Mouse (Mus musculus) monocyte, adult 5-6 weeks (primary cell): Measurements from ENCODE around the gene Gm49721. TPM values are rescaled to one million over a fixed set of nuclear protein-coding genes. Genes with fewer than 3 reads are reported as not detected.
"Not testable (repeated sequence)": the region's sequence is repeated elsewhere in the genome, so short reads cannot be mapped to it uniquely, and the experiment has no call there.

Source experiments
- ATAC-seq: fragments of 153-309, 156-312 bp; replicated peaks from 2 replicates; pipeline ENCODE4 v1.8.0; 2017; ENCODE audit warnings: mild to moderate bottlenecking; ENCODE audit not compliant: low TSS enrichment, insufficient number of reproducible peaks, severe bottlenecking, poor library complexity, low FRiP score
- total RNA-seq: library from RNA; stranded (forward); fragments of 200-1000, 200-491, 200-594 nt; gene quantifications from 3 replicates; pipeline ENCODE4 v1.2.3, GENCODE M21; 2017

Gene Gm49721
- total RNA-seq, 1 experiment from 2014 or later = not detected

DNA sequence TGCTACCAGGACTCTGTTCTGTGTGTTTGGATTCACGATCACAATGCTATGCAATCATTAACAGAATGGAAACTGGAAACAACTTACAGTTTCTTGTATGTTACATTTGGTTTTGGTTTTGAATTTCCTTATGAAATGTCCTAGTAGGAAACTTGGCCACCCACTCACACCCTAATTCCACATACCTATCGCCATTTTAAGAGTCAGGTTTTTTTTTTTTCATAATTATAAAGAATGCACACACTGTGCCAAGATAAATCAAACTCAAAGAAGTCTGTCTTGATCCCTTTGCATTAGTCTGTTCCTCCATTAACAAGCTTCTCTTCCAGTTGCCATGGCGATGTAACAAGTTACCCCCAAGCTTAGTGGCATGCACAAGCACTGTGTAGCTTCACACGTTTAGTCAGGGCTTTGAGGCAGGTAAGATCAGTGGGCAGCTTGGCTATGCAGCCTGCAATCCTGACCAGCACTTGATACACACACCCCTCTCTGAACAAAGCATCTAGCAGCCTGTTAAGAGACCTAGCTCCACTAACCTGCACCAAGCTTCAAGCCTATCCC lies 5.8 kb upstream of the Gm49721 start:
- ATAC-seq = not testable (repeated sequence)

DNA sequence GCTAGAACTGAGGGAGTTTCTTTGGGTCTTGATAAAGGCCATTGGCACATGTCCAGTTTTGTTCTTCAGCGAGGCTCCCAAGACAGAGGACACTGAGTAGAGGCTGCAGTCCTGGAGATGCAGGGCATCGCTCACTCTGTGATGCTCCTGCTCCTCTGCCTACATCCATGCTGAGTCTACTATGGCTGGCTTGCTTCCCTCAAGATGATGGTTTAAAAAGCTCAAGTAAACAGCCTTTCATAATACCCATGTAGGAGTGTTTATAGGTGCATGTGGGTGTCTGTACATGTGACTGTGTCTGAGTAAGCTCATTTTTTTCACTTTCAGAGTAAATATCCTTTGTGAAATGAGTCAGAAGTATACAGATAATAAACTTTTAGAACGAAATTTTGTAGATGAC lies 3.7 kb upstream of the Gm49721 start:
- not testable (repeated sequence) for ATAC-seq

DNA sequence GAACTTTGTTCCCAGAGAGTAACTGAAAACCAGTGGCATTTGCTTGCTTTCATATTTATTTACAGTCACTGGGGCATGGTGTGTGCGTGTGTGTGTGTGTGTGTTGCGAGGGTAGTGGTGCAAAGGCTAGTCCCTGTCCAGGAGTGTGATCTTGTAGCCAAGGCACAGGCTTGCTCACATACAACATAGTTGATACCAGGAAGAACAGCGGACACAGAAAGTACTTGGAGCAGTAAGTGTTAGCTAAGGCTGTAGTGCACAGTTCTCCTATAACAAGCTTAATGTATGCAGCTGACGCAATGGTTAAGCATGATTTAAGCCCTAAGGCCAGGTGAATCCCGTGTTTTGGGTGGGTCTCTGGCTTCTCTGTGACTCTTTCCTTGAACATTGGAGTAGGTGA lies 676 bp downstream of the Gm49721 start:
- not testable (repeated sequence) for ATAC-seq

DNA sequence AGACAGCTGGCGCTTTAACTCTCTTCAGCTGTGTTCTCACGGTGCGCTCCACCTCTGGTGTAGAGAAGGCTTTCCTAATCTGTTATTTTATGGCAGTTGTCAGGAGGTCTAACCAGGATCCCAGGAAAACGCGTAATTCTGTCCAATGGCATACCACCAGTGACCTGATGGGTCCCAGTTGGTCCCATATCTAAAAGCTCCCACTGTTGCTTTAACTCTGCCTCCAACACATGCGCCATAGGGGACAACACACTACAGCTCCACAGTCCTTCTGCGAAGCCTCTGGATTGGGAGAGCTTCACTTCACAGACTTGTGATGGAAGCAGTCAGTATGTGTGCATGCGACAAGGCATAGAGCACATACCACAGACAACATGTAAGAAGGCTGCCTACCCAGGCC lies 1.4 kb downstream of the Gm49721 start:
- not testable (repeated sequence) for ATAC-seq

DNA sequence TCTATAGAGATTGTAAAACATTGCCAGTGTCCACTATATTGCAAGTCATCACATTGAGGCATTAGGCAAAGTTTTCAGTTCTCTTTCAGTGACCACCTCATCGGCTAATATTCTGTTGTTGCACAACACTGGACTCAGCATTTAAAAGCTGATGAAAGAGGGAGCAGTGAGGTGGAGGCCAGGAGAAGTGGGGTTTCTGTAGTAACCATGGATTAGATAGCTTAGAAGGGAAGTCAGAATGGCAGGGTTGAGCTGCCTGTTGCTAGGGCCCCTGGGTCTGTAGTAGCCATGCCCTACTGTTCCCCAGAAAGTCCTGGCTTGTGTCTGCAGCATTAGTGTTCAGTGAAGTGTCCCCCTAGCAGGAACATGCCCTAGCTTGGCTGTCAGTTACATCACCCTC lies 7.4 kb downstream of the Gm49721 start:
- peak; percentile 58 for ATAC-seq

DNA sequence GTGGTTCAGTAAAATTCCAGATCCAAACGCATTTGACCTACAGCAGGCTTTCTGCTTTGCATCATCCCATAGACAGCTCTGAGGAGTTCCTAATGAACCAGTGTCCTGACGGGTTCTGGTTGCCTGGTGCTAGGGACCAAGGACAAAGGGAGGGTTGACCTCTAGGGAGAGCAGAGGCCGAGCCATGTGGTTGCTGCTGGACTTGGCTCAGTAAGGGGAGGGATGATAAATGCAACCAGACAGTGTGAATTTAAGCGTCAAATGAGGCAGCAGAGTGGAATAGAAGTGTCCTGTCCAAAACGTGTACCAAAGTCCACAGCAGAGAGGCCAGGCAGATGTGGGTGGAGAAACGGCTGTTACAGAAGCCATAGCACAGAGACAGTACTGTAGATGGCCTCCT lies 16.8 kb downstream of the Gm49721 start:
- ATAC-seq = not testable (repeated sequence)

DNA sequence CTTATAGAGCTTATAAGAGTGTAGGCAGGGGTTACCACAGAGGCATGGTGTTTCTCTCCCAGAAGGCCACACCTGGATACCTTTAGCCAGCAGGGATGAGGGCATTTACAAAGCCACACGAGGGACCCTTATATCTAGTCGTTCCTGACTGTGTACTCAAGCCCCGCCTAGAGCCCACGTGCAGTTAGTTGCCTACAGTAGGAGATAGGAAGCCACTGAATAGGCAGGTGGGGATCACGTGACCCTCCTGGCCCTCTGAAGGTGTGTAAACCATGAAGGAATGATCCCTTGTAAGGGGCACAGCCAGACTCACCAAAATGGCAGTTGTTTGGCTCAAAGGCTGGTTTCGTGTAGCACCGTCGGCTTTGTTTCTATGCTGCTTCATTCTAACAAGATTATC lies 18.1 kb downstream of the Gm49721 start:
- not testable (repeated sequence) for ATAC-seq

DNA sequence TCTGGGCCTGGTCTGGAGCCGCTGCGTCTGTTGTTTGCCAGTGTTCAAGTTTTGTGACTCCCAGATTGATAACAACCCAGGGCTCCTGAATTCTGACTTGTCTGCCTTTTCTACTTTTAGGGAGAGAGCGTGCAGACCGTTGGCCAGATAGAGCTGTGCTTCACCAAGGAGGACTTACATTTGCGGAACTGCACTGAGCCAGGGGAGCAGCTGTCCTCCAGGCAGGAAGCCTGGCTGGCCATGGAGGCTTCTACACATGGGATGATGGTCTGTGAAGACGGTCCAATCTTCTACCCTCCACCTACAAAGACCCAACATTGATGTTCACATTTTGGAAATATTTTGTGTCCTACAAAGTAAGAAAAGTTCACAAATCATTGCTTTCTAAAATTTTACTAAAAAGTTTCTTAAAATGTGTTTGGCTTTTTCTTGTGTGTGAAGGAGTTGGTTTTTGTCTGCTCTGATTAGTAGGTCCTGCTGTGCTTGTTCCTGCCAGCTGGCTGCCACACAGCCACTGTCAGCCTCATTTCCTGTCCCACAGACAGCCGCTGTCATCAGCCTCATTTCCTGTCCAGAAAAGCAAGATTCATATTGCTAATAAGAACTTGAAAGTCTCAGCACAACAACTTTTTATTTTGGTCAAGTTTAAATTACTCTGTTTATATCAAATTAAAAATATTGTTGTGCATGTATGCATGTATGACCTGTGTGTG lies 19.2 kb downstream of the Gm49721 start:
- ATAC-seq = not testable (repeated sequence)

DNA sequence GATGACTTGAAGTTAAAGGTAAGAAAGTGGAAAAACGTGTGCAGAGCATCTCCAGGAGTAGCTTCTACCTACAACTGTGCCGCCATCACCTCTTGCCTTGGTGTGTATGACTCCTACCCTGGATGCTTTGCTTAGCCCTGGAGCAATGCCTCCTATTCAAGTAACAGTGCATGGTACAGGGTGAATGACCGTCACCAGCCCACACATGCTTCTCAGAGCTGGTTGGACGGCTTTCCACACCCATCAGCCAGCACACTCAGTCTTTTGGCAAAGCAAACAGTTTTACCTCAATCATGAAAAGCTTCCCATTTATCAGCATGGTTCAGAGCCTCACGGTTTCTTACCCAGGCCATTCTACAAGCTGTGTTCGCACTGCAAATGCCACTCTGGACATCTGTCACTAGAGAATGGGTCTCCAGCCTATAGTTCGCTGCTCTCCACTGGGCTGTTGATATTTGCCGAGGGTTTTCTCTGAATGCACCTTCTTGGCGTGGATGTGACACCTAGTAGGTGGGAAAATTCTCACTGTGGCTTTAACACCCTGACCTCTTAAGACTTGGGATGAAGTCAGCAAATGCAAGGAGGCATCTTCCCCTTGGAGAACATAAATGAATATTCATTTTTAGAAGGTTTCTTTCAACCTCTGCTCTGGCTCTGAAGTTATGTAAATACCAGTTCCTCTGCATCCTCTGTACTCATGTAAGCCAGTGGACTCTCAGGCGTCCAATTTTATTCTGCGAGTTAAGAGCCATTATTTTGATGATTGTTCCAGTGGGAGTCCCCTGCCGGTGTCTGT lies 23.3 kb downstream of the Gm49721 start:
- not testable (repeated sequence) for ATAC-seq

DNA sequence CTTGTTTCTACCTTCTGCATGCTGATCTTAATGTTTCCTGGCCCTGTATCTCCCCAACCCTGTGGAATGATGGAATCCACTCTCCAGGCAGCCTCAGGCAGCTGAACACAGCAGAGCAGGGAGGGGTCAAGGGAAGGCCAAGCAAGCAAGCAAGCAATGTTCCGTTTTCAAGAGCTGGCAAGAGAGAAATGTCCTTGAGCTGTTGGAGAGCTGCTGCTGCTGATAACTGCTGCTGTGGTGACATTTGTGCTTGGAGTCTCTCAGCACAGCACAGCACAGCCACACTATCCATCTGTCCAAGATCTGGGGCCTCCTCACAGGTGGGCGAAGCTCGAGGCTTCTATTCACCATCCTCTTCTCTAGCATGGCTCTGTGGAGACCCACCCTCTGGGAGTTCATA lies 24.7 kb downstream of the Gm49721 start:
- not testable (repeated sequence) for ATAC-seq

DNA sequence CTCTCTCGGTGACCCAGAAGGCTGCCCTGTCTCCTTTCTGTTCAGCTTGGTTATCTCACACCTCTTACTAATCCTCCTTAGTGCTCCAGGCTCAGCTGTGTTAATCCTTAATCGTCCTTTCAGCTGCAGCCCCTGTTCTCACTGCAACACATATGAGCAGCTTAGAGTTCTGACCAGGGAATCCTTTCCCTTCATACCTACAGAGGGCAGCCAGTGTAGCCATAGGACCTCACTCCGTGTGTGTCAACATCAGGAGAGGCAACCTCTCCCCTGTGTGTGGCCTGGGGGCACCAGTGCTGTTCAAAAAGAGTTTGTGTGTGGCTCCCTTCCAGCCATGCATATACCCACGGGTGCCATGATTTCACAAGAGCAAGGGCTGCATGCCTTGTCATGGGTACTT lies 26.9 kb downstream of the Gm49721 start:
- ATAC-seq = not testable (repeated sequence)

DNA sequence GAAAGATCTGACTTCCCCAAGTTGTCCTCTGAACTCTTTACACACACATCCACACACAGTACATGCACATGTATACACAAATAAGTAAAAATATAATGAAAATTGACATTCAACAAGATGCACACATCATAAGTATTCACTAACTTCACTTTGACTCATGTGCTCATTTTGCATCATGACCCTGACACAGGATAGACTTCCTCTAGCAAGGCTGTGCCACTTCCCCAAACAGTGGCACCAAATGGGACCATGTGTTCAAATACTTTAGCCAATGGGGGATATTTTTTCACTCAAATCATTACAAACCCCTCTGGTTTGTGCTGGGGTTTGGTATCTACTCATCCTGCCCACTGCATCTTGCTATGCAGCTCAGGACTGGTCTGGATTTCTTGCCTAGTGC lies 30.2 kb downstream of the Gm49721 start:
- peak; percentile 49 for ATAC-seq

DNA sequence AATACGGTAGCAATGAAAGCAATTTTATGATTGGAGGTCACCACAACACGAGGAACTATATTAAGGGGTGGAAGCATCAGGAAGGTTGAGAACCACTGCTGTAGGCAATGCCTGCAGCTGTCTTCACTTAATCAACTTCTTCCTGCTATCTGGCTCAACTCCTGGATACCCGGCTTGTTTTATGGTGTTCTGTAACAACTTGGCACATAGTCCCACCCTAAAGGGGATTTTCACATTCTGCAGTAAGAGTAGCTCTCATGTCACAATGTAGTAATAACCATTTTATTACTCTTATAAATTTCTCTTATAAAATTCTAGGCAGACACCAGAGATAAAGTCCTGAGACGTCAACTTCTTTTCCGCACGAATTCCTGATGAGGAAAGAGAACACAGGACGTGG lies 30.7 kb downstream of the Gm49721 start:
- not testable (repeated sequence) for ATAC-seq

DNA sequence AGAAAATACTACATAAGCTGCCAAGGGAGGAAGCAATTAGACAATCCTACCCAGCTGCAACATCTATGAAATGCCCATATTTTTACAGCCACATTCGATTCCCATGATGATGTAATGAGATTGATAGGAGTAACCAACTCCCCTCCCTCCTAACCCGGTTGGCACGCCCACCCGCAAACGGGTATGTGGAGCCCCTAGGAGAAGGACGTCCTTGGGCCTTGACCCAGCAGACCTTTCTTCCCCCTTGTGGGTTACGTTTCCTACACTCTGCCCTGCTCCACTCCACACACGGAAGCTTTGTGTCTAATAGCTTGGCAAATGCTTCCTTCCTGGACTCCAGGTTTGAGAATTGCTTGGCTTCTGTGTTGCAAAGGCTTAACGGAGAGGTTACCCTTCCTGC lies 31.2 kb downstream of the Gm49721 start:
- 0 out of 2 replicates have a peak, but pooled peaks have one; percentile 16 for ATAC-seq

DNA sequence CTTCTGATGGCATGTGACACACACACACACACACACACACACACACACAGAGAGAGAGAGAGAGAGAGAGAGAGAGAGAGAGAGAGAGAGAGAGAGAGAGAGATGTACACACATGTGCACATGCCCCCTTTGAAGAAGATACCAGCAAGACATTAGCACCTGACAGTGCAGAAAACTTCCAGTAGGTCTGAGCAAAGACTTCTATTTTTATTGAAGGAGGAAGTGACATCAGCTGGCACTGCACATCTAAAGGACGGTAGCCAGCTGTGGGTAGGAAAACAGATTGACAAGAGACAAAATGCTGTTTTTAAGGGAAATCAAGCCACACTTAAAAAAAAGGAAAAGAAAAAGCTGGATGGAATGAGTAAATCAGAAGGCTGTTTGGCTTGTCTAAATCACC lies 35.5 kb downstream of the Gm49721 start:
- ATAC-seq = not testable (repeated sequence)

DNA sequence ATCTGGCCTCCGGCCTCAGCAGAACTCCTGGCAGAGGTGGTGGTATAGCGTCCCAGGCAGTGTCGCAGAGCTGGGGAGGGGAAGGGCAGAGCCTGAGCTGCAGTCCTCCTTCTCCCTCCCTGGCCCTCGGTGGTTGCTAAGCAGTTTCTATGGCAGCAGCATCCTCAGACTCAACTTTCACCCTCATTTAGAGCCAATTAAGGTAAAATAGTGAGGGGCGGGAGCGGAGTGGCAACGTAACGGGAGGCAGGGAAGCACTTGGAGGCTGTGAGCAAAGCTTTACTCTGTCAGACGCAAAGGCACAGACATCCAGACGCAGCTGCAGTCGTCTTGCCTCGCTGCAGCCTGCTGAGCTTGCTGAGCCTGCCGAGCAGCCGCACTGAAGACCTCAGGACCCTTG lies 46.6 kb downstream of the Gm49721 start, which contains the start of gene Gm1604a:
TSS of gene Gm1604a (plus strand) at position 312 of the 400 bp plus-strand sequence.
- ATAC-seq = not testable (repeated sequence)

DNA sequence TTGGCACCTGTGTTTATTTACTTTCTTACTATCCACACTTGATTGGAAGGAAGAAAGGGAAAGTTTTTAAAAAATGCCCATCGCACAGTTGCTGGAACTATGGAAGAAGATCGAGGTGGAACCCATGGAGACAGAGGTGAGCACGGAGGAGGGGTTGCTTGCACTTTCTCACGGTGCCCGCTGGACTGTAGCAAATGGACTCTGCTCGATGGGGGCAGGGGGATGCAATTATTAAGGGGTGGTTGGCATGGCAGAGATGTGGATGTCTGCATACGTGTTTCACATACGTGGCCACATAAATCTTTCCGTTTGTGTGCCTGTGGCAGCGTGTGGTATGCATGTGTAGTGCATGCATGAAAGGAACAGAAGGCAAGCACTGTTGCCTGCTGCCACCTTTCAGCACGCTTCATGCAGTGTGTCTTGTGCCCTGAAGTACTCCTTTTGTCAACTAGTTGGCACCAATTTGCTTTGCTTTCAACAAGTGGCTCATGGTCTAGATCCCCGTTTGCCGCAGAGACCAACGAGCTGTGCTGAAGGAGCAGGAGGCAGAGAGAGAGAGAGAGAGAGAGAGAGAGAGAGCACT lies 47.2 kb downstream of the Gm49721 start:
- not testable (repeated sequence) for ATAC-seq

DNA sequence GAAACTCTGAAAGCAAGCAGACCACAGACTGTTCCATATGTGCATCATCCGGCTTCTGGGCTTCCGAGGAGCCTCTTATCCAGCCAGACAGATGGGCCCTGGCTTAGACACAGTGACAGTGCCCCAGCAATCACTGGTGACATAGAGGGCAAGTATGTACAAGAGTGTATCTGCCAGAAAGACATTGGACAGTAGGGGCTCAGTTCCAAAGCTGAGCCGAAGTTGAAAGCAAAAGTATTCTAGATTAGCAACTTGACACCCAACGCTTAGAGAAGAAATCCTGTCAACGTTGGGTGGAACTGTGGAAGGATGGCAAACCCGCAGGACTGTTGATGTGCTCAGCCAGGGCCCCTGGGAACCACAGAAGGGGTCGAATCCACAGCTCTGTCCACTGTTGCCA lies 51.5 kb downstream of the Gm49721 start:
- not testable (repeated sequence) for ATAC-seq

DNA sequence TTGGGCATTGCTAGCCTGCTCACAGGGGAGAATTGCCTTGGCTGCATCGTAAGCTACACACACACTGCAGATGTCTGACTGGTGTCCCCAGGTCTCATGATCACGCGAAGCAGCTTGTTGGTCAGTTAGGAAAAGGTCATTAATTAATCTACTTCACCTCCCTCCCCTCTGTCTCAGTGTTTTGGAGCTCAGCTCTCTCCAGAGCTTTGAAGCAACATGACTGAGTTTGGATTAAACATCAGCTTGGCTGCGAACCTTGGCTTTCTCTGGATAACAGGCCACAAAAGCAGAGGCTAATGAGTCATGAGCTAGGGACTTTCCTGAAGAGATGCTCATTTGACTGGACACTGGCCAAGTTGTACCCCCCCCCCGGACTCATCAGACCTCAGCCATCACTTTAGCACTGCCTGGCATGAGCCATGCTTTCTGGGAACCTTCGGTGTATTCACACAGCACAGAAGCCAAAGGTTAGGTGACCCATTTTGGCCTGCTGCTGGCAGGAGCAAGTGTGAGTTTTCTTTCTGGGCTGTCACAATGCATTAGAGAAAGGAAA lies 52.0 kb downstream of the Gm49721 start:
- ATAC-seq = not testable (repeated sequence)
